Mouse (Mus musculus): ENCODE results near the gene Zfp574.
"Not testable (repeated sequence)": the region's sequence is repeated elsewhere in the genome, so short reads cannot be mapped to it uniquely, and the experiment has no call there.

The Zfp574 gene

DNA sequence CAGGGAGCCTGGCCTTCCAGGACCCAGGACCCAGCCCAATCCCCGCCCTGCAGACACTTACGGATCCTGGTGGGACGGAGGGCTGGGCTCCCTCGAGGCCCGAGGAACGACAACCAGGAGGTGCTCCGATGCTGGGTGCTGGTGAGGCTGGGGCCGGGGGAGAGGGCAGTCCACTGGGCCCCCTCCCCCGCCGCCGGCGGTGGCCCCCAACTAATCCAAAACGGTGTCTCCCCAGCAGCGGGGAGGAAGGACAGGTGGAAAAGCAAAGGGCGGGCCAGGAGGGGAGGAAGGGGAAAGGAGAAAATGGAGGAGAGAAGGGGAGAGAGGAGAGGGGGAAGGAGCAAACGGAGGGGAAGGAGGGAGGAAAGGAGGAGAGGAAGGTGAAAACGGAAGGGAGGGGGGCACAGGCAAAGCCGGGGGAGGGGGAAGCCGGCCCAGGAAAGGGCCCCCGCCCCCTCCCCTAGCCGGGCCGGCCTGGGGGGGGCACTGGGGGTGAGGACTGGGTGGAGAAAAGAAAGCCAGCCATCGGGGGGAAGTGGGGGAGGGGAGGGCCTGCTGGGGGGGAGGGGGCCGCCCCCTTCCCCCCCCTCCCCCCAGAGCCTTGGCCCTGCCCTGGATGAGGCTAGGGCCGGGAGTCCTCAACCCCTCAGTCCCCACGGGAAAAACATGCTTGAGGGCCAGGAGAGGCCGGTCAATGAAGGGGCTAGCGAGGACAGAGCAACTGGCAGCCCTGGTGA is at the start of gene Zfp574, which contains the start of gene Grik5:
Gene Zfp574, plus strand, starts transcription at position 589 of the 737 bp plus-strand sequence.
Gene Grik5, minus strand, starts transcription at position 368 of the 737 bp plus-strand sequence.
- in situ Hi-C loops (cut with MboI, MseI): no loop called here

DNA sequence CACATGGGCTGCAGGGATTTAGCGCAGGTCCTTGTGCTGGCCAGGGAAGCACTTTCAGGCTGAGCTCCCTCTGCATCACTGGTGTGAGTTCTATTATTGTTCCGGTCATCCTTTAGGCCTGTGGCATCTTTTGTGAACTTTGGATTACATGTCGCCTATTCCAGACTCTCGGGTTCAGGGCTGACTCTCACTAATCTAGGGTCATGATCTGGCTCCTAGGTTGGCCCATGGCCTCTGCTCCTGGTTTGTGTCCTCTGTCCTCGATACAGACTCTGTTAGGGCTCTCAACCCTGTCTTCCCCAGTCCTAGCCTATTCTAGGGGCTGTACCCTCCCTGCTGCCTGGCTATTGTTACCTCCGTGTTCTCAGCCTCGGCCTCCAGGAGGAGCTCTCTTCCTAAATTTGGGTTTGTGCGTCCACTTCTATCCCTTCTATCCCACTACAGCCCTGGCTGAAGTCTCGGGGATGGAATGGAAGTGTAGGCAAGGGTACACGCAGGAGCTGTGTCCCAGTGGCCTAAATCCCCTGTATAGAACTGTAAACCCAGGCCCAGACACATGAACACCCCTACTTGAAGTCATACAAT is 46.4 kb upstream of the Zfp574 start:
- in situ Hi-C loops (cut with MboI, MseI): no loop called here

DNA sequence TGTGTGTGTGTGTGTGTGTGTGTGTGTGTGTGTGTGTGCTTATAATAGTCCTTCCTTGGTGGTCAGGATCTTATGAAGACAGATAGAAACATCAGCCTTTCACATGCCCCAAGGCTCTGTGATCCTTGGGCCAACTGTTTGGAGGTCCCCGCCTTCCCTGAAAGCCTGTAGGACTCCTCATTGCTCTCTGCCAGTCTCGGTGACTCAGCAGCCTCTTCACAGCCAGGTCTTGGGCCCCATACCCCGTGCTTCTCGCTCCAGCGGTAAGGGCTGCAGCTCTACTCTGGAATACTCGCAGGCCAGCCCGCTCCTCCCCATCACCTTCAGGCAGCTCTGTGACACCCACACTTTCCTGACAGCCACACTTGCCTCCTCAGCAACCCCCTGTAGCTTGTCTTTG is 45.9 kb upstream of the Zfp574 start:
- in situ Hi-C loops (cut with MboI, MseI): no loop called here

- in situ Hi-C loops (cut with MboI, MseI): no loop called here
Observed at GRCm38 (mm10) chr7:25030032-25030753, 42.2 kb upstream of the Zfp574 start.

DNA sequence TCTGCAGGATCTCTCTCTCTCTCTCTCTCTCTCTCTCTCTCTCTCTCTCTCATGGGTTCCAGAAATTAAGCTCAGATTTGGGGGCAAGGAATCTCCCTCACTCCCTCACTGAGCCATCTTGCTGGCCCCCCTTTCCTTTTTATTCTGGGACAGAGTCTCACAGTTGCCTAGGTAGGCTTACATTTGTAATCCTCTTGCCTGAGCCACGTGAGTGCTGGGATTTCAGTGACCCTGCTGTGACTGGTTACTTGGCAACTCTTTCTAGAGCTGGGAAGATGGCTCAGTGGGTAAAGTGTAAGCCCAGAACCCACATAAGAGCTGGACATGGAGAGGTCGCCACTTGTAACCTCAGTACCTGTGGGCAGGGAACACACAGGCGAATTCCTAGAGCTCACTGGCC is 40.8 kb upstream of the Zfp574 start:
- in situ Hi-C loops (cut with MboI, MseI): no loop called here

DNA sequence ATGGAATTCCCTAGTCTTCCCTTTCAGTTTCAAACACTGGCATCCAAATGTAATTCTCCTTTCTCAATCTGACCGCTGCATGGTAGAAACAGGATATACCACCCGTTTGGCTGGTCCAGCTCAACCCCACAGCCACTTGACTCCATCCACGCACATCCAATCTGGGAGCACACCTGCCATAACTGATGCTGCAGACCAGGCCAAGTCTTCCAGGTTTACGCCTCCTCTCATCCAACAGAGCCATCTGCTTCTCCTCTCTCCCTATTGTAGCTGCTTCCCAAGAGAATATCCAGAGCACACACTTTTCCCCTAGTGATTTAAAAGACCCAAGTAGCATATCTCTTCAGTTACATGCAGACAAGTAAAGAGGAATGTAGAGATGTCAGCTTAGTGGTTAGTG is 37.6 kb upstream of the Zfp574 start:
- in situ Hi-C loops (cut with MboI, MseI): no loop called here

DNA sequence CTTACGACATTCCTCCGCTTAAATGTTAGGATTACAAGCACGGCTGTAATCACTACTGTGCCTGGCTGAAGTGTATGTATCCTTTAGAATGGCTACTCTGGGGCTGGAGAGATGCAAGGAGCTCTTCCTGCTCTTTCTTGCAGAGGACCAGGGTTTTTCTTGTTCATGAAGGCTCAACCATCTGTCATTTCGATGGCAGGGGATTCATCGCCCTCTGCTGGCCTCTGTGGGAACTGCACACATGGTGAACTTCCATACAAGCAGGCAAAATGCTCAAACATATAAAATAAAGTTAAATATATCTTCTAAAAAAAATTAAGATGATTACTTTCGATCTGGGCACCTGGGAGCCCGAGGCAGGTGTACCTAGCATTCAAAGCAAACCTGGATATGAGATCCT is 36.5 kb upstream of the Zfp574 start:
- in situ Hi-C loops (cut with MboI, MseI): no loop called here

DNA sequence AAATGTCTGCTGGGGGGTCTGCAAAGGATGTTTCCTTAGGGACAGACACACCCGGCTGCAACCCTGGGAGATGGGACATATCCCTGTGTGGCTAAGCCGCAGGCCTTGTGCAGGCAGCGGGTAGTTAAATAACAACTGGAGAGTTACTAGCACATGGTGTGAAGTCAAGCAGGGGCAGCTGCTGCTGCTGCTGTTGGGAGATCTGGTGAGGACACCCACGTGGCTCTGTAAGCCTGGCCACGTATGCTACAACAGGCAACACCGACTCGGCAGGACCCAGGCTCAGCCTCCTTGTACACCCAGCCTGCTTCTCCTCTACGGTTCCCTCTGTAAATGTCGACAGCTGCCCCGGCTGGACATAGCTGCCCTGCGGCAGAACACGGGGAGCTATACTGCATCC is 30.4 kb upstream of the Zfp574 start:
- in situ Hi-C loops (cut with MboI, MseI): no loop called here

DNA sequence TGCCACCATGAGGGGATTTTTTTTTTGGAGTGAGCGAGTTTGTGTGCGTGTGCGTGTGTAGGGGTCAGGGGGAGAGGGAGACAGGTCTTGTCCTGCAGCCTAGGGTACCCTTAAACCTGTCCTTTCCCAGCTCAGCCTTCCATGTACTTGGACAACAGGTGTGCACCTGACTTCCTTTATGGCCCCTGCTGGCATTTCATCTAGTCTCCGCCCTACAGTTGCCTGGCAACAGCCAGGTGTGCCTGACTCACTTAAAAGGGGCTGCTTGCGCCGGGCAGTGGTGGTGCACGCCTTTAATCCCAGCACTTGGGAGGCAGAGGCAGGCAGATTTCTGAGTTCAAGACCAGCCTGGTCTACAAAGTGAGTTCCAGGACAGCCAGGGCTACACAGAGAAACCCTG is 27.8 kb upstream of the Zfp574 start:
- in situ Hi-C loops (cut with MboI, MseI): not testable (repeated sequence)

DNA sequence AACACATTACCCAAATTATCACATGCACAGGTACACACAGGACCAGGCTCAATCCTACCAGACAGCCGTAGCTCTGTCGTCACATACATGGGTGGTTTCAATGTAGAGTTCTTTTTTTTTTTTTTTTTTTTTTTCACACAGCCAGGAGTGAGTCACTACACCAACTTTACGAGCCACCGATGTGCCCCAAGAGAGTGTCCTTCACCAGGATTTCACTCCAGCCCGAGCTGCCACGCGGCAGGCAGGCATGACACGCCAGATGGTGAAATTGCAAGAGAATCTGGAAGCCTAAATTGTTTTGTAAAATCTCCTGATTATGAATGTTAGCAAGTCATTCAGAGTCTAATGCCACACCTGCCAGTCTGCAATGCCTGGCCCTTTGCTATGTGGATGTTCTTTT is 25.0 kb upstream of the Zfp574 start:
- in situ Hi-C loops (cut with MboI, MseI): no loop called here

- in situ Hi-C loops (cut with MboI, MseI): no loop called here
Observed at GRCm38 (mm10) chr7:25049295-25049930, 23.0 kb upstream of the Zfp574 start.

DNA sequence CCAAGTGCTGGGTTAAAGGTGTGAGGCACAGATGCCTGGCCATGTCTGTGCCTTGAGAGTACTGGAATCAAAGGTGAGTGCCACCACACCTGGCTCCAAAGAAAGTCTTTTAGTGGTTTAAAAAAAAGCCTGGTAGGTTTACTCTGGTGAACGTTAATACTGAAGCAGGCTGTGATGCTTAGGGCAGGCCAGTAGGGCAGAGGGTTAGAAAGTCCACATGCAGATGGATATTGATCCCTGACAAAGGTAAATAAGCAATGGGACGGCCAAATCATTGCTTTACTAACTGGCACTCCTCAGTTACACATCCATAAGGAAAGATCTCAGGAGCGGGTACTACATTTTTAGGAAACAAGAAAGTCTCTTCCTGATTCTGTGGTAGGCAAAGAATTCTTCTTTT is 19.8 kb upstream of the Zfp574 start:
- in situ Hi-C loops (cut with MboI, MseI): no loop called here

DNA sequence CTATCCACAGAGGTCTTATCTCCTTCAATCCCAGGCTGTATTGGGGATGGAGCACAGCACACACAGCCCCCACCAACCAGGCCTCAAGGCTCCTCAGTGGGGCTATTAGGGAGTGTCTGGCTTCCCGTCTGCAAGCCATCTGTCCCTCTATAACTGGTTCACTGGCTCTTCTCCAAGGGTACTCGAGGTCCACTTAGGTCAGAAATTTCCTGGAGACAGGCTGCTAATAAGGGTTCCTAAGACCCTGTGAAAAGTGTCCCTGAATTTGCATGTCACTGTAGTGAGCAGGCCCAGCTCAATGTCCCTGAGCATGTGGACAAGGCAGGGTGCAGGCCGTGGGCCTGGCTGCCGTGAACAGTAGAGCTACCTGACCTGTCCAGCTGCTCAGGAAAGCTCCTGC is 15.4 kb upstream of the Zfp574 start:
- in situ Hi-C loops (cut with MboI, MseI): no loop called here

- in situ Hi-C loops (cut with MboI, MseI): no loop called here
Observed at GRCm38 (mm10) chr7:25057888-25058287, 14.5 kb upstream of the Zfp574 start.

DNA sequence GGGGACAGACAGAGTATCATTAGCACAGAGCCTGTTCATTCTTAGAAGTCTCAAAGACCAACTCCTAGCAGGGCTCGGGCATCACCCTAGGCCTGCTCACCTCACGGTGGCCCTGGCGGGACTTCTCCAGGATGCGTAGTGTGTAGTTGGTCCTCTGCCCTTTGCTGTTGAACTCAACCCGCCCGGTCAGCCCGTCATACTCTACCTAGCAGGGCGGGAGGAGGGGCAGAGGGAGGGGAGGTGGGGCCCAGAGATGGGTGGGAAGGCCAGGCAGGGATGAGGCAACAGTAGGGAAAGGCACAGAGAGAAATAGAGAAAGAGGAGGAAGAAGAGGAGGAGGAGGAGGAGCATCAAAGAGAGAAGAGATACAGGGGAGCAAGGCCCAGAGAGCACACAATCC is 14.0 kb upstream of the Zfp574 start:
- in situ Hi-C loops (cut with MboI, MseI): no loop called here

GRCm38 (mm10) chr7:25058836-25059235 is 13.5 kb upstream of the Zfp574 start:
- in situ Hi-C loops (cut with MboI, MseI): no loop called here

DNA sequence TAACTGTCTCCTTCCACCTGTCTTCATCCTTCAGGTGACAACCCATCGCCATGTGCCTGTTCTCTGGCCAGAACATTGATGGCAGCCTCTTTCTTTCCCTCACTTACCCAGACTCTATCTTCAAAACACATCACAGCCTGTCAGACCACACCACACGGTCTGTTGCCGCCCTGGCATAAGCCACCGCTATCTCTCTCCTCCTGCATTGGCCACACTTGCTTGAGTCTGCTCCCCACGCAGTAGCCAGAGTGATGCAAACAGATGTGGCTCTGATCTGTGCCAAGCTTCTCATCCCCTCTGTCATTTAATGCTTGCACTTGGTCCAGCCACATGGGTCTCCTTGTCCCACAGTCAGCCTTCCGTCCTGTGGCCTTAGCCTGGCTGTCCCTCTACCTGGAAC is 9.0 kb upstream of the Zfp574 start:
- in situ Hi-C loops (cut with MboI, MseI): no loop called here

GRCm38 (mm10) chr7:25063900-25064299 is 8.5 kb upstream of the Zfp574 start:
- in situ Hi-C loops (cut with MboI, MseI): no loop called here

GRCm38 (mm10) chr7:25067338-25067737 is 5.0 kb upstream of the Zfp574 start:
- in situ Hi-C loops (cut with MboI, MseI): no loop called here

- in situ Hi-C loops (cut with MboI, MseI): no loop called here
Observed at GRCm38 (mm10) chr7:25067909-25068656, 4.3 kb upstream of the Zfp574 start.

- in situ Hi-C loops (cut with MboI, MseI): no loop called here
Observed at GRCm38 (mm10) chr7:25068724-25069123, 3.6 kb upstream of the Zfp574 start.

Data from regulatory T cell (primary cell).